Mouse (Mus musculus): Measurements from ENCODE around the gene Cuedc2.

The Cuedc2 gene

GRCm38 (mm10) chr19:46320076-46320785 is 18.3 kb downstream of the Cuedc2 start:
- no peak for DNase-seq

GRCm38 (mm10) chr19:46318586-46319378 is 19.7 kb downstream of the Cuedc2 start:
- peak; percentile 47 for DNase-seq

GRCm38 (mm10) chr19:46318031-46318471 is 20.5 kb downstream of the Cuedc2 start:
- no peak for DNase-seq

DNA sequence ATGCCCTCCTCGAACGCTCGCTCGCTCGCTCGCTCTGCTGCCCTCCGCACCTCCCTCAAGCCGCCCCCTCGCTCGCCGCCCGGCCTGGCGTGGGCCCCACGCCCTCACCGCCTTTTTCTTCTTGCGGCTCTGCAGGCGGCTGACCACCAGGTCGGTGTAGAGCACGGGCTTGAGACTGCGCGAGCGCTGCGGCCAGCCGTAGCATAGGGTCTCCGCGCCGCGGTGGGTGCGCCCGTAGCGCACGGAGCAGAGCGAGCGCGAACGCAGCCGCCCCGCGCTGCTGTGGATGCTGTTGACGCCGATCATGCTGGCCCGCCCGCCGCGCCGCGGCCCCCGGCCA is 21.0 kb downstream of the Cuedc2 start:
- no peak for DNase-seq

DNA sequence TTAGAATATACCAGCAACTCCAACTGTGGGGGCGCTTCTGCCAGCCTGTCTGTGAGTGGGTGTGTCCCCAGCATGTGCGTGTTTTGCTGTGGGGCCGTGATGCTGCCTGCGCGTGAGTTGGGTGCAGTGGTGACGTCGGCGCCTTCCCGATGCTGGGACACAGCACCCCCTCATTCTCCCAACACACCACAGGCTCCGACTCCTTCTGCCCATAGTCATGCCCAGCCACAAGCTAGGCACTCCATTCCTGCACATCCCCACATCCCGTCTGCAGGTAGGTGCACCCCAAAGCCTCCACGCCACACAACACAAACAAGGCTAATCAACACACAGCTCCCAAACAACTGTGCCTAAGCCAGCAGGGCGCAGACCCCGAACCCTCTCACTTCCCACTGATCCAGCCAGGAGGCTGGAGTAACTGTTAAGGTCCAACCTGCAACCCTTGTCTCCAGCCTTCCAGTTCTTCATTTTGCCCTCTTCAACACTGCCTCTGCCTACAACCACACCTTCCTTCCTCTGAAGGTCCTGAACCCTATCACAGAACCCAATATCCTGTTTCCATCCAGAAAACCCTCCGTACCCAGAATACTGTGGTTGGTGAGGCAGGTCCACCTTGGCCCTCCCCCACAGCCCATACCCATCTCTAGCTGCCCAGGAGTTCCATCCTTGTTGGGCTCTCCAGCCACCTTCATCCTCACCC is 21.5 kb downstream of the Cuedc2 start:
- DNase-seq: no peak

- no peak for DNase-seq
Measured at GRCm38 (mm10) chr19:46315752-46316610, 22.5 kb downstream of the Cuedc2 start.

DNA sequence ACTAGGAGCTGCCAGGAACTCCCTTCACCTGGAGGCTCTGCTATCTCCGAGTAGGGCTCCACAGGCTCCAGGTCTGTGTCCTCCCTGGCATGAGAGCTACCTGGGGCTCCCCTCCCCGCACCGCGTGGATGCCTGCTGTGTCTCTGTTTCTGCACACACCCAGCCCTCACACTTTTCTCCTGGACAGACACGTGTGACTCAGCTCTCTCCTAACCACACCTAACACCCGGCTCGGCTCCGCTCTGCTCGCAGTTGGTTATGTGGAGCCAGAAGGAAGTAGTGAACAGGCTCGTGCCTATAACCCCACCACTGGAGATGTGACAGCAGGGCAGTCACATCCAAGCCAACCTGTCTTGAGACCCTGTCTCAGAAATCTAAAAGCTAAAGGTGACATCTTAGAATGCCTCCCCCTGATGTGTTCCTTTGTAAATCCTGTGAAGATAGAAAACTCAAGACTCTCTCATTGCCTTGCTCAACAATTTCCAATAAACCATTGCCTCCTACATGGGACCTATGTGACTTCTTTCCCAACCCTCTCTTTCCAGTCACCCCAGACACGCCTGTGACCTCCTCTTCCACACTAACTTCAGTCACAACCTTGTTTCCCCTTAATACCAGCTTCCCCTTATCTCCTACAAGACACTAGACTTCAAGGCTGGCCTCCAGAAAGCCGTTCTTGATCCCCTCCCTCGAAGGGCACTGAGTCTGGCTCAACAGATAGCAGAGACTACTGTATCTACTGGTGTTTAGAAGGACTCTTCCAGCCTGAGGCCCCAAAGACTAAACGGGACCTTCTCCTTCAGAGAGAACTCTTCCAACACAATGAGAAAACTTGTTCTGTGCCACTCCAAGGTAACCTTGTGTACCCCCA is 23.4 kb downstream of the Cuedc2 start:
- no peak for DNase-seq

DNA sequence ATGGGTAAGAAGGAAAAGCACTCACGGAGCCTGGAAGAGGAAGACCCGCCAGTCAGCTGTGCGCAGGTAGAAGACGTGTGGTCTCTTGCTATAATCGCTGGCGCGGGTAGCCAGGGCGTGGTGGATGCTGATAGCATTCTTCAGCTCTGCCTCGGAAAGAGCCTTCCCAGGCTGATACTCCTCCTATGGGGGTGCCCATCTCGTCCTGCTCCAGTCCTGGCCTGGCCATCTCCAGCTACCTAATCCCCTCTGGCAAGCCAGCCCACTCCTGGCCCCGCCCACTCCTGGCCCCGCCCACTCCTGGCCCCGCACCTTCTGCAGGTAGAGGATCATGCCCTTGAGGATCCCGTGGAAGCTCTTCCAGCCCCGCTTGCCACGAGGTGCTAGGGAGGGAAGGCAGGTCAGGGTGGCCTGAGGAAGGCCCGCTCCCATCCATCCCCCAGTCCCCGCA is 24.3 kb downstream of the Cuedc2 start:
- peak; percentile 48 for DNase-seq

DNA sequence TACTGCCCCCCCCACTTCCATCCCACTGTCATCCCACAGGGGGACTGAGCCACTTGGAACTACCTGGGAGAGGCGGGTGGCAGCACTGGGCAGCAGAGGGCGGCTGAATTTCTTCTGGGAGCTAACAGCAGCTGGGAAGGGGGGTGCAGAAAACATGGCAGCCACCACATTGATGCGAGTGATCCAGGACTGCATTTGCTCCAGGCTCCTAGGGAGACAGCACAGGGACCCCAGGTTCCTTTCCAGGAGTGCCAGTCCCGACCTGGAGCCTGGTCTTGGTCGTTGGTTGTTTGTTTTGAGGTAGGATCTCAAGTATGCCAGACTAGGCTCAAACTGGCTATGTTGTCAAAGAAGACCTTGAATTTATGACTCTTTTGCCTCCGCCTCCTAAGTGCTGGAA is 24.9 kb downstream of the Cuedc2 start:
- DNase-seq: no peak

DNA sequence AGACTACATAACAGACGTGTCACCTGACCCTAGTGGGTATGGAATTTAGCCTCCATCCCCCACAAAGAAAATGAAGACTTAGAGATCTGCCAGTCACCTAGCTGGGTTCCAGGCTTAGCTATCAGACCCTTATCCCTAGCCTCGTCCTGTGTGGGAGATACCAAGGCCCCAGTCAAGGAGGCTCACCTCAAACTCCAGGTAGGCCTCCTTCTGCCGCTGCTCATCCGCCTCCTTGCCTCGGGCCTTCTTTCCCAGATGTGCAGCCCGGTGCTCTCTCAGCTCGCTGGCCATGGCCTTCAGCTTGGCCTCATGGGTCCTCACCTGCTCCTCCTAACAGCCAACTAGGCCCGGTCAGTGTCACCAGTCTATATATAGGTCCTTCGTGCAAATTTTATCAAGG is 25.4 kb downstream of the Cuedc2 start:
- no peak for DNase-seq

DNA sequence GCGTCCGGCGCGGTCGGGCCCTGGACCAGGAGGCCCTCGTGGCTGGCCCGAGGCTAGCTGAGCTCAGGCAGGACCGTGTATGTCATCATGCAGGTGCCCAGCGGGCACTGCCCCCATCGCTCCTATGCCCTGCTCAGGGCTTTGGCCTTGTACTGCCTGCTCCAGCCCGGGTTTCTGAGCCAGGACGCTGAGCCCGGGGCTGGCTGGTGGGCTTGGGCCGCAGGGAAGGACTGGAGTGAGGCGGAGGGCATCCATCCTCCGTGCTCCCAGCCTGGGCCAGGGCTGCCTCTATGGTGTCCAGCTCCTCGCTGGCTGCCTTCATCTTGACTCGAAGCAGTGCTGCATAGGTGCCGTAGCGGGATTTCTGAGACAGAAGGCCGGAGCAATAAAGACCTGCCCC is 25.9 kb downstream of the Cuedc2 start:
- DNase-seq: no peak

DNA sequence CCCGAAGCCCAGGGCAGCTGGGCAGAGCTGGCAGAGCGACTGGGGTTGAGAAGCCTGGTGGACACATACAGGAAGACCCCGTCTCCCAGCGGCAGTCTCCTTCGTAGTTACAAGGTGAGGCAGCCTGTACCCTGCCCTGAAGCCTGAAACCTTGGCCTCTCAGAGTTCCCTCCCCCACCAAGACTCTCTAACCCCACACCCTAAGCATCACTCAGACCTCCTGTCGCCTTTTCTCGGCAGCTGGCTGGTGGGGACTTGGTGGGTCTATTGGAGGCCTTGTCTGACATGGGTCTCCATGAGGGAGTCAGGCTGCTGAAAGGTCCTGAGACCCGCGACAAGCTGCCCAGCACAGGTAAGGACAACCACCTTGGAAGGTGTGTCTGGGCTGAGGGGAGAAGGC is 27.2 kb downstream of the Cuedc2 start:
- DNase-seq: no peak

DNA sequence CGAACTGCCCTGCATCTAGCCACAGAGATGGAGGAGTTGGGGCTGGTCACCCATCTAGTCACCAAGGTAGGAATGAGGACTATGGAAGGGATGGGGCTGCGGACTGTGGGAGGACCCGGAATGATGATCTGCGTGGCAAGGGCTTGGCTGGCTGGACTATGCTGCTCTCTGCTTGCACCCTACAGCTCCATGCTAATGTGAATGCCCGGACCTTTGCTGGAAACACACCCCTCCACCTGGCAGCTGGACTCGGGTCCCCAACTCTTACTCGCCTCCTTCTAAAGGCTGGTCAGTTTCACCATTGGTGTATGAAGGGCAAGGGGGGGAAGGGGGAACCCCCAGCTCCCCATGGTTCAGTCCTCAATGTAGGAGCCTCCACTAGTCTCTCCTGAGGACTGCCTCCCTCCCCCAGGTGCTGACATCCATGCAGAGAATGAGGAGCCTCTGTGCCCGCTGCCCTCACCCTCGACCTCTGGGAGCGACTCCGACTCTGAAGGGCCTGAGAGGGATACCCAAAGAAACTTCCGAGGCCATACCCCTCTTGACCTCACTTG is 28.1 kb downstream of the Cuedc2 start:
- DNase-seq: no peak

DNA sequence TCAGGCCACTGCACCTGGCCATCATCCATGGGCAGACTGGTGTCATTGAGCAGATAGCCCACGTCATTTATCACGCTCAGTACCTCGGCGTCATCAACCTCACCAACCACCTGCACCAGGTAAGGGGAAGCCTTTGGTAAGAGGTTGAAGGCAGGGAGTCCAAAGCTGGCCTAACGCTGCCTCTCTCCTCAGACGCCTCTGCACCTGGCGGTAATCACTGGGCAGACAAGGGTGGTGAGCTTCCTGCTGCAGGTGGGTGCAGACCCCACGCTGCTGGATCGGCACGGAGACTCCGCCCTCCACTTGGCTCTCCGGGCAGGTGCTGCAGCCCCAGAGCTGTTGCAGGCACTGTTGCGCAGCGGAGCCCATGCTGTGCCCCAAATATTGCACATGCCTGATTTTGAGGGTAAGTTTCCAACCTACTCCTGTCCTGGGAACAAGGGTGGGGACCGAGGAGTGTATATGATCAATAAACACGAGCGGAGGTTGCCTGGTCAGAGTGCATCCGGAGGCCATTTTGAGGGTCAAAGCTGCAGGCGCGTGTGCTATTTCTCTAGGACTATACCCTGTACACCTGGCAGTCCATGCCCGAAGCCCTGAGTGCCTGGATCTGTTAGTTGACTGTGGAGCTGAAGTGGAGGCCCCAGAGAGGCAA is 28.7 kb downstream of the Cuedc2 start:
- no peak for DNase-seq

DNA sequence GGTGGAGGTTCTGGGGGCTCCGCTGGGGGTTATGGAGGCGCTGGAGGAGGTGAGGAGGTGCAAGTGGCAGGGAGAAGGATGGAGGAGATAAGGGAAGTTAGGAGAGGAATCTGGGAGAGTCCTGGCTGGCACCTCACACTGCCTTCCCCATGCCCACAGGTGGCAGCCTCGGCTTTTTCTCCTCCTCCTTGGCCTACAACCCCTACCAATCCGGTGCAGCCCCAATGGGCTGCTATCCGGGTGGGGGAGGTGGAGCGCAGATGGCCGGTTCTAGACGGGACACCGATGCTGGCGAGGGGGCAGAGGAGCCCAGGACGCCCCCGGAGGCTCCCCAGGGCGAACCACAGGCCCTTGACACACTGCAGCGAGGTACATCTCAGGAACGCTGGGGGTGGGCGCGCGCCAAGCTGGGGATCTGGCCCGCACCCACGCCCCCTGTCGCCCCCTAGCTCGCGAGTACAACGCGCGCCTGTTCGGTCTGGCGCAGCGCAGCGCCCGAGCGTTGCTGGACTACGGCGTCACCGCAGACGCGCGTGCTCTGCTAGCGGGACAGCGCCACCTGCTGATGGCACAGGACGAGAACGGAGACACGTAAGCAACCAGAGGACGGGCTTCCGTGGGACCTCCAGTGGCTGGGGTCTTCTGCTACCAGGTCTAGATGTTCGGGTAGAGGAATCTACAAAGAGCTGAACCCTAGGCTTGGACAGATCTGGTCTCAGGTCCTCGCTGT is 29.6 kb downstream of the Cuedc2 start:
- DNase-seq: peak; percentile 87

DNA sequence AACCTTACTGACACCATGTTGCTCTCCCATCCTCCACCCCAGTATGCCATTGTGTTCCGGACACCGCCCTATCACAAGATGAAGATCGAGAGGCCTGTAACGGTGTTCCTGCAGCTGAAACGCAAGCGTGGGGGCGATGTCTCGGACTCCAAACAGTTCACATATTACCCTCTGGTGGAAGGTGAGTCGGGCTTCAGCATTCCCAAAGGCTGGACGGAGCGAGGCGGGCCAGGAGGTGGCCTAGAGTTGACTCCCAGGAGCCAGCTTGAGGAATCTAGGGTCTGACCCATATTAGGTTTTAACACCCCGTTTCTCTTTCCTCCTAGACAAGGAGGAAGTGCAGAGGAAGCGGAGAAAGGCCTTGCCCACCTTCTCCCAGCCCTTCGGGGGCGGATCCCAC is 30.2 kb downstream of the Cuedc2 start:
- DNase-seq: no peak

- DNase-seq: no peak
Measured at GRCm38 (mm10) chr19:46307781-46308180, 30.7 kb downstream of the Cuedc2 start.

- DNase-seq: no peak
Measured at GRCm38 (mm10) chr19:46306751-46307289, 31.7 kb downstream of the Cuedc2 start.

GRCm38 (mm10) chr19:46306268-46306610 is 32.3 kb downstream of the Cuedc2 start:
- no peak for DNase-seq
